8 mouse cellular contexts compared by ENCODE assay signal in genomic region chr2:119325568-119326143, GRCm38 (mm10). TPM values are rescaled to one million over a fixed set of nuclear protein-coding genes. Genes with fewer than 3 reads are reported as not detected.
DNase-seq lines count a peak whose midpoint lies in the region; ATAC-seq lines count a peak whose summit lies in the region.

Gene Dll4 (plus strand): TSS chr2:119325784.

- peaks cover 9% of the 10 kb centered on the region; the same call in 1 of the 2 replicates for H3K9me3 ChIP-seq in erythroblast, embryonic 14.5 days (ENCODE audit: control insufficient read depth, low read length)
- no peaks in the 10 kb centered on the region for H3K9me3 ChIP-seq in forebrain, embryonic 16.5 days (ENCODE audit: control insufficient read depth, low read length)
- no peaks in the 10 kb centered on the region for H3K9me3 ChIP-seq in hindbrain, embryonic 16.5 days (ENCODE audit: control insufficient read depth, low read length)
- no peaks in the 10 kb centered on the region for H3K9me3 ChIP-seq in liver, embryonic 11.5 days (ENCODE audit: control insufficient read depth, low read length)

- peak within 1 kb of the TSS; percentile 40 for H3K4me3 ChIP-seq in erythroblast, embryonic 14.5 days (replicated peaks)
- H3K4me3 ChIP-seq in forebrain, embryonic 16.5 days (replicated peaks; ENCODE audit: low read length): peak within 1 kb of the TSS; percentile 50
- peak within 1 kb of the TSS; percentile 52 for H3K4me3 ChIP-seq in hindbrain, embryonic 16.5 days (ENCODE audit: low read length)
- peak within 1 kb of the TSS; percentile 59 for H3K4me3 ChIP-seq in liver, embryonic 11.5 days (ENCODE audit: low read depth, low read length)

- no peak within 1 kb of the TSS for H3K27ac ChIP-seq in forebrain, embryonic 16.5 days (ENCODE audit: low read length)
- H3K27ac ChIP-seq in hindbrain, embryonic 16.5 days (ENCODE audit: low read depth, low read length): peak within 1 kb of the TSS; percentile 16; the same call in 1 of the 2 replicates
- no peak within 1 kb of the TSS for H3K27ac ChIP-seq in liver, embryonic 11.5 days (ENCODE audit: low read depth, low read length)

- 0% methylated on average over 33 of the region's 33 CpGs for WGBS in forebrain, embryonic 16.5 days
- under 1% methylated on average over 32 of the region's 33 CpGs for WGBS in hindbrain, embryonic 16.5 days
- WGBS in liver, embryonic 11.5 days: 2% methylated on average over 33 of the region's 33 CpGs

- H3K4me1 ChIP-seq in erythroblast, embryonic 14.5 days (ENCODE audit: control insufficient read depth): peaks cover 47% of the 10 kb centered on the region
- H3K4me1 ChIP-seq in forebrain, embryonic 16.5 days (replicated peaks; ENCODE audit: control insufficient read depth, insufficient read depth, low read length): peaks cover 57% of the 10 kb centered on the region
- H3K4me1 ChIP-seq in hindbrain, embryonic 16.5 days (ENCODE audit: control insufficient read depth, insufficient read depth, low read depth, low read length): peaks cover 52% of the 10 kb centered on the region
- H3K4me1 ChIP-seq in liver, embryonic 11.5 days (replicated peaks; ENCODE audit: control insufficient read depth, insufficient read depth, low read length): peaks cover 61% of the 10 kb centered on the region

- H3K9ac ChIP-seq in forebrain, embryonic 16.5 days (replicated peaks; ENCODE audit: low read depth, low read length): peak within 1 kb of the TSS; percentile 47
- H3K9ac ChIP-seq in hindbrain, embryonic 16.5 days (ENCODE audit: low read depth, low read length): peak within 1 kb of the TSS; percentile 70
- H3K9ac ChIP-seq in liver, embryonic 11.5 days (ENCODE audit: low read depth, low read length): peak within 1 kb of the TSS; percentile 40; the same call in 1 of the 2 replicates

- H3K36me3 ChIP-seq in erythroblast, embryonic 14.5 days (ENCODE audit: control insufficient read depth): no peaks in the 10 kb centered on the region
- no peaks in the 10 kb centered on the region for H3K36me3 ChIP-seq in forebrain, embryonic 16.5 days (ENCODE audit: control insufficient read depth, insufficient read depth)
- H3K36me3 ChIP-seq in hindbrain, embryonic 16.5 days (ENCODE audit: control insufficient read depth, insufficient read depth, low read length): no peaks in the 10 kb centered on the region
- H3K36me3 ChIP-seq in liver, embryonic 11.5 days (ENCODE audit: control insufficient read depth, insufficient read depth, low read length): no peaks in the 10 kb centered on the region

- no peak for ATAC-seq in erythroblast, adult 5-6 weeks (replicated peaks; ENCODE audit: low FRiP score, poor library complexity, severe bottlenecking)
- ATAC-seq in forebrain, embryonic 16.5 days: no peak
- peak; percentile 10 for ATAC-seq in hindbrain, embryonic 16.5 days
- peak; percentile 43 for ATAC-seq in liver, embryonic 11.5 days (replicated peaks; ENCODE audit: low FRiP score)

- peaks cover 96% of the 10 kb centered on the region for H3K27me3 ChIP-seq in erythroblast, embryonic 14.5 days (ENCODE audit: control insufficient read depth)
- peaks cover 68% of the 10 kb centered on the region for H3K27me3 ChIP-seq in forebrain, embryonic 16.5 days (replicated peaks; ENCODE audit: control insufficient read depth, insufficient read depth, low read length)
- H3K27me3 ChIP-seq in hindbrain, embryonic 16.5 days (replicated peaks; ENCODE audit: control insufficient read depth, insufficient read depth, low read length): peaks cover 56% of the 10 kb centered on the region
- H3K27me3 ChIP-seq in liver, embryonic 11.5 days (replicated peaks; ENCODE audit: control insufficient read depth, insufficient read depth, low read length): peaks cover 89% of the 10 kb centered on the region

- peak within 1 kb of the TSS; percentile 86 for H3K4me2 ChIP-seq in forebrain, embryonic 16.5 days (ENCODE audit: low read length)
- peak within 1 kb of the TSS; percentile 82 for H3K4me2 ChIP-seq in hindbrain, embryonic 16.5 days (ENCODE audit: low read length)
- H3K4me2 ChIP-seq in liver, embryonic 11.5 days: peak within 1 kb of the TSS; percentile 88

- DNase-seq in adrenal gland, adult 18-20 months (ENCODE audit: low spot score in 2 of 2): peak; percentile 43 to 57
- DNase-seq in liver, embryonic 11.5 days (ENCODE audit: low spot score): peak; percentile 67
- DNase-seq in naive thymus-derived CD4-positive, alpha-beta T cell, adult 2 months (ENCODE audit: low read depth): peak; percentile 48
- DNase-seq in urinary bladder, adult 2 months (ENCODE audit: low spot score): no peak

RNA-seq across cellular contexts. Expression of gene Dll4, which starts in this region (rescaled TPM):
- polyA plus RNA-seq in erythroblast, embryonic 14.5 days (2012): 0.04 and 0.05 TPM in 2 replicates
- total RNA-seq in erythroblast, adult 5-6 weeks (2015; ENCODE audit: low replicate concordance): not detected in 2 replicates
- total RNA-seq in erythroblast, adult 5-6 weeks (2017; ENCODE audit: low replicate concordance): not detected in 2 replicates
- 10 to 100 TPM in 1 of 2 experiments, 1 to 10 TPM in 1; 9.7 to 10.5 TPM for total RNA-seq in adrenal gland, adult 18-20 months (2021)
- polyA plus RNA-seq in forebrain, embryonic 16.5 days (2015; fragmentation: Nextera tagmentation; extraction: Ambion mirVana): 4.8 and 5.5 TPM in 2 replicates
- 5.3 and 6.0 TPM in 2 replicates for polyA plus RNA-seq in hindbrain, embryonic 16.5 days (2015; fragmentation: Nextera tagmentation; extraction: Ambion mirVana)
- polyA plus RNA-seq in liver, embryonic 11.5 days (2014; fragmentation: Nextera tagmentation; extraction: Ambion mirVana): 5.3 and 5.9 TPM in 2 replicates
- 5.5 and 6.4 TPM in 2 replicates for polyA plus RNA-seq in urinary bladder, adult 2 months (2012; rRNA removed)

Comparison
In these comparisons a context has a peak if more than half of its experiments do, and no peak if none do; other contexts are left out.
1. RNA of gene Dll4 (total RNA-seq): 9.7 to 10.5 TPM in adrenal gland, adult 18-20 months; not detected in erythroblast, adult 5-6 weeks; every median in the first group is over 10 times any median in the second.
2. ATAC-seq: peak in hindbrain, embryonic 16.5 days (single experiment) and liver, embryonic 11.5 days (single experiment); none in erythroblast, adult 5-6 weeks (single experiment) and forebrain, embryonic 16.5 days (single experiment).
3. Peak in every context shown above with its lines, with median percentiles within 50 percentile points of each other: H3K4me3 ChIP-seq, H3K4me2 ChIP-seq and H3K9ac ChIP-seq.